Mouse (Mus musculus): ENCODE results near the gene Slc12a6. TPM values are rescaled to one million over a fixed set of nuclear protein-coding genes. Genes with fewer than 3 reads are reported as not detected.

Gene Slc12a6
- 15.6 and 16.5 TPM in 2 replicates for polyA plus RNA-seq (2014; fragmentation: Nextera tagmentation; extraction: Ambion mirVana)

DNA sequence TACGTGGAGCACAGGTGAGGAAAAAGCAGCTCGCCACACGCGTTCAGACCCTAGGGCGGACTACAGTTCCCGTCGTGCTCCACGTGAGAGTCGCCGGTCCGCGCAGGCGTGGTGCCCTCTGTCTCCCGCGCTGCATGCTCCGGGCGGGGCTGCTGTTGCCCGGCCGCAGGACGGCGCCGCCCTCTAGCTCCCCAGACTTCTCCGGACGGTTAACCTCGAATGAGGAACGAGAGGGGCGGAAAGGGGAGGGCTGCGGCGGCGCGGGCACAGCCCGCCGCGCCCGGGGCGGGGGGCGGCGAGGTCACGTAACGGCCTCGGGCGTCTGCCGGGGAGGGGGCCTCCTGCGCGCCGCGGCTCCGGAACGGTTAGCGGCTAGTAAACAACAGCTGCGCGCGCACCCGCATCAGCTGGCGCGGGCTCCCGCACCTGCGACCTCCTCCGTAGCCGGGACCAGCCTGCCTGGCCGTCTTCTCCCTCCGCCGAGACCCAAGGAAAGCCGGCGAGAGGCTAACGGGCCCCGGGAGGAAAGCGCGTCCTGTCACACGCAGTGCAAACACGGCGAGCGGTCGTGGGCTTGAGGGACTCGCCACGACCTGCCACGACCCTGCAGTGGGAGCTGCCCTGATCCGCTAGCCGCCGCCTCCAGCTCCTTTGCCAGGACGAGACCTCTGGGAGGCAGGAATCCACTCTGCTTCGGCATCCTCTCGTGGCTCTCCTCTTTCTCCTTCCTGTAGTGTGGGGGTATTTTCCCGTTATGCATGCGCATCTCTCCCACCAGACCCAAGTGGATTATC, at the start of gene Slc12a6:
TSS of gene Slc12a6 (plus strand) at position 378 of the 794 bp plus-strand sequence.
- DNase-seq (ENCODE audit: low spot score) (peak; percentile 95), ATAC-seq (ENCODE audit: low read depth) (peak; percentile 97)
- peak within 1 kb of the TSS; percentile 81 for H3K4me3 ChIP-seq (ENCODE audit: low read depth, low read length)
- peak within 1 kb of the TSS; percentile 84 for H3K9ac ChIP-seq (ENCODE audit: low read depth, low read length)
- H3K36me3 ChIP-seq (ENCODE audit: control insufficient read depth, insufficient read depth, low read length): 0 out of 2 replicates have a peak, but pooled peaks cover 3% of the 10 kb centered on the region
- H3K27ac ChIP-seq (replicated peaks; ENCODE audit: low read depth, low read length): peak within 1 kb of the TSS; percentile 85
- H3K4me1 ChIP-seq (ENCODE audit: control insufficient read depth, insufficient read depth, low read length): peaks cover 18% of the 10 kb centered on the region
- WGBS: under 1% methylated on average over 44 of the region's 85 CpGs
- H3K4me2 ChIP-seq (ENCODE audit: low read depth, low read length): peak within 1 kb of the TSS; percentile 65
- H3K9me3 ChIP-seq (ENCODE audit: control insufficient read depth, low read length): no peaks in the 10 kb centered on the region
- H3K27me3 ChIP-seq (replicated peaks; ENCODE audit: control insufficient read depth, insufficient read depth, low read length): no peaks in the 10 kb centered on the region

DNA sequence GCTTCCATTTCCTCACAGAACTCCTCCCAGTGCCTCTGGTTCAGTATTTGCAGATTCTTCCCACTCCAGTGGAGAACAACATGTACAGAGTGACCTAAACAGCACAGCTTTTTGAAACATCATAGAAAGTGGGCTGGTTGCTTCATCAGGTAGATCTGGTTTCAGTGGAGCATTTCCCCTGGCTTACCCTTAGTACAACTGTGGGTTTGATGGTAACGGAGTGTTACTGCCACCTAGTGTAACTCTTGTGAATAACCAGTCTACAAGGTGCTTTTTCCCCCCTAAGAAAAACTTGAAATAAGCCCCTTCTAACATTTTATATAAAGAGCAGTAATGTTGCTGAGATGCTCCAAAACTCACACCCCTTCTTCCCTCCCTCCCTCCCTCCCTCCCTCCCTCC, 49.6 kb upstream of the Slc12a6 start:
- H3K9ac ChIP-seq (ENCODE audit: low read depth, low read length): no peak overlapping the region
- no peaks in the 10 kb centered on the region for H3K27me3 ChIP-seq (replicated peaks; ENCODE audit: control insufficient read depth, insufficient read depth, low read length)
- H3K9me3 ChIP-seq (ENCODE audit: control insufficient read depth, low read length): no peaks in the 10 kb centered on the region
- H3K36me3 ChIP-seq (ENCODE audit: control insufficient read depth, insufficient read depth, low read length): no peaks in the 10 kb centered on the region
- no peak overlapping the region for H3K4me2 ChIP-seq (ENCODE audit: low read depth, low read length)
- no peak overlapping the region for H3K4me3 ChIP-seq (ENCODE audit: low read depth, low read length)
- H3K27ac ChIP-seq (replicated peaks; ENCODE audit: low read depth, low read length): no peak overlapping the region
- ATAC-seq (ENCODE audit: low read depth): peak; percentile 85
- H3K4me1 ChIP-seq (ENCODE audit: control insufficient read depth, insufficient read depth, low read length): no peaks in the 10 kb centered on the region
- peak; percentile 72 for DNase-seq (ENCODE audit: low spot score)
- WGBS: 12% methylated on average over 1 of the region's 1 CpGs

DNA sequence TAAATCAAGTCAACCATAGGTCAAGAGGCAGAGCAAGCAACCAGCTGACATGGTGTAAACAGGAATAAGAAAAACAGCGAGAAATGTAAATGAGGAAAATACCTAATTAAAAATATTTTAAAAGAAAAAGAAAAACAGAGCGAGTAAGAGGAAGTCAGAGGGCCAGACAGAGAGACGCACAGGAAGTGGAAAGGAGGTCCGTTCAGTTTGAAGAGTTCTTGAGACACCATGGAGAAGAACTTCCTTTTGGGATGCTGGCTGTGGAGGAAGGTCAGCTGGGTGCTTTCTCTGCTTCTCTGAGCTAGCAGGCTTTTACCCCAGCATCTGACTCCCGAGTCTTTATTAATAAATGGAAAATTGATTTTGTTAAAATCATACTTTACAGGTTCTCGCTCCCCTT, 48.0 kb upstream of the Slc12a6 start:
- H3K27me3 ChIP-seq (replicated peaks; ENCODE audit: control insufficient read depth, insufficient read depth, low read length): no peaks in the 10 kb centered on the region
- no peaks in the 10 kb centered on the region for H3K36me3 ChIP-seq (ENCODE audit: control insufficient read depth, insufficient read depth, low read length)
- ATAC-seq (ENCODE audit: low read depth): no peak
- no peak overlapping the region for H3K4me3 ChIP-seq (ENCODE audit: low read depth, low read length)
- DNase-seq (ENCODE audit: low spot score): no peak
- H3K9me3 ChIP-seq (ENCODE audit: control insufficient read depth, low read length): no peaks in the 10 kb centered on the region
- WGBS: 72% methylated on average over 6 of the region's 6 CpGs
- H3K9ac ChIP-seq (ENCODE audit: low read depth, low read length): no peak overlapping the region
- no peak overlapping the region for H3K27ac ChIP-seq (replicated peaks; ENCODE audit: low read depth, low read length)
- no peaks in the 10 kb centered on the region for H3K4me1 ChIP-seq (ENCODE audit: control insufficient read depth, insufficient read depth, low read length)
- no peak overlapping the region for H3K4me2 ChIP-seq (ENCODE audit: low read depth, low read length)

DNA sequence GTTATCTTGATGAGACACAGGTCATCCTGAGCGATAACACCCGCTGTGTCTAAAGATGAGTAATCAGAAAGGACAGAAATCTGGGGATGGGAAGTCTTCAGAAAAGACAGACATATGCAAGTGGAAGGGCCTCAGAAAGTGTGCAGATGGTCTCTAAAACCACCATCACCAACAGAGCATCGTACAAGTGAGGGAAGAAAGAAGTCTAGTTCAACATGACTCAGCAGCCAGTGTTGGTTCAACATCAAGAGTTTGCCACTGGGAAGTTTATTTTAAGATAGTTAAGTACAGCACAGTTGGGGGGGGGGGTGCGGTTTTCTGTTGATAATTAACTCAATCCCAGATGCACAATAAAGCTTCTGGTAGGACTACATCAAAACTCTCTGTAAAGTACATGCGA, 44.7 kb upstream of the Slc12a6 start:
- Histone ChIP-seq H3K27ac (replicated peaks; ENCODE audit: low read depth, low read length) (no peak overlapping the region), H3K9ac (ENCODE audit: low read depth, low read length) (no peak overlapping the region), H3K9me3 (ENCODE audit: control insufficient read depth, low read length) (no peaks in the 10 kb centered on the region), H3K36me3 (ENCODE audit: control insufficient read depth, insufficient read depth, low read length) (no peaks in the 10 kb centered on the region), H3K4me1 (ENCODE audit: control insufficient read depth, insufficient read depth, low read length) (no peaks in the 10 kb centered on the region), H3K27me3 (replicated peaks; ENCODE audit: control insufficient read depth, insufficient read depth, low read length) (no peaks in the 10 kb centered on the region), H3K4me3 (ENCODE audit: low read depth, low read length) (no peak overlapping the region), H3K4me2 (ENCODE audit: low read depth, low read length) (no peak overlapping the region)
- DNase-seq (ENCODE audit: low spot score) (no peak), ATAC-seq (ENCODE audit: low read depth) (no peak)
- 84% methylated on average over 5 of the region's 5 CpGs for WGBS

- Histone ChIP-seq H3K4me2 (ENCODE audit: low read depth, low read length) (no peak overlapping the region), H3K27me3 (replicated peaks; ENCODE audit: control insufficient read depth, insufficient read depth, low read length) (no peaks in the 10 kb centered on the region), H3K4me3 (ENCODE audit: low read depth, low read length) (no peak overlapping the region), H3K36me3 (ENCODE audit: control insufficient read depth, insufficient read depth, low read length) (no peaks in the 10 kb centered on the region), H3K27ac (replicated peaks; ENCODE audit: low read depth, low read length) (no peak overlapping the region), H3K9ac (ENCODE audit: low read depth, low read length) (no peak overlapping the region), H3K4me1 (ENCODE audit: control insufficient read depth, insufficient read depth, low read length) (no peaks in the 10 kb centered on the region), H3K9me3 (ENCODE audit: control insufficient read depth, low read length) (no peaks in the 10 kb centered on the region)
- 77% methylated on average over 5 of the region's 5 CpGs for WGBS
- no peak for DNase-seq (ENCODE audit: low spot score)
- ATAC-seq (ENCODE audit: low read depth): no peak
These were observed 43.0 kb upstream of the Slc12a6 start for GRCm38 (mm10) chr2:112222607-112223006.

- H3K4me3 ChIP-seq (ENCODE audit: low read depth, low read length): no peak overlapping the region
- H3K27ac ChIP-seq (replicated peaks; ENCODE audit: low read depth, low read length): no peak overlapping the region
- 55% methylated on average over 4 of the region's 4 CpGs for WGBS
- no peak for ATAC-seq (ENCODE audit: low read depth)
- no peaks in the 10 kb centered on the region for H3K36me3 ChIP-seq (ENCODE audit: control insufficient read depth, insufficient read depth, low read length)
- H3K4me1 ChIP-seq (ENCODE audit: control insufficient read depth, insufficient read depth, low read length): no peaks in the 10 kb centered on the region
- no peak overlapping the region for H3K4me2 ChIP-seq (ENCODE audit: low read depth, low read length)
- H3K27me3 ChIP-seq (replicated peaks; ENCODE audit: control insufficient read depth, insufficient read depth, low read length): no peaks in the 10 kb centered on the region
- DNase-seq (ENCODE audit: low spot score): no peak
- no peaks in the 10 kb centered on the region for H3K9me3 ChIP-seq (ENCODE audit: control insufficient read depth, low read length)
- H3K9ac ChIP-seq (ENCODE audit: low read depth, low read length): no peak overlapping the region
These were observed 41.3 kb upstream of the Slc12a6 start for GRCm38 (mm10) chr2:112224356-112224755.

DNA sequence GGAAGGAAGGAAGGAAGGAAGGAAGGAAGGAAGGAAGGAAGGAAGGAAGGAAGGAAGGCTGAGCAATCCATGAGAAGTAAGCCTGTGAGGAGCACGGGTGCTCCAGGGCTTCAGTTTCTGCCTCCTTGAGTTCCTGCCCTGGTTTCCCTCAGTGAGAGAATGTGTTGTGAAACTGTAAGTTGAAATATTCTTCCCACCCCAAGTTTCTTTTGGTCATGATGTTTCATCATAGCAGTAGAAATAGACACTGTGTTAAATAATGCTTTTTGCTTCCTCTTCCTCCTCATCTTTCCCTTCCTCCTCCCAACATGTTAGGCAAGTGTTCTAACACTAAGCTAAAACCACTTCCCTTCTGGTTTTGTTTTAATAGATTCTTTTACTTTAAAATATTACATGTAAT, 33.0 kb upstream of the Slc12a6 start:
- no peak overlapping the region for H3K4me2 ChIP-seq (ENCODE audit: low read depth, low read length)
- WGBS: 90% methylated on average over 1 of the region's 1 CpGs
- ATAC-seq (ENCODE audit: low read depth) (no peak), DNase-seq (ENCODE audit: low spot score) (no peak)
- no peak overlapping the region for H3K4me3 ChIP-seq (ENCODE audit: low read depth, low read length)
- no peak overlapping the region for H3K9ac ChIP-seq (ENCODE audit: low read depth, low read length)
- no peaks in the 10 kb centered on the region for H3K9me3 ChIP-seq (ENCODE audit: control insufficient read depth, low read length)
- no peaks in the 10 kb centered on the region for H3K27me3 ChIP-seq (replicated peaks; ENCODE audit: control insufficient read depth, insufficient read depth, low read length)
- no peak overlapping the region for H3K27ac ChIP-seq (replicated peaks; ENCODE audit: low read depth, low read length)
- H3K36me3 ChIP-seq (ENCODE audit: control insufficient read depth, insufficient read depth, low read length): no peaks in the 10 kb centered on the region
- H3K4me1 ChIP-seq (ENCODE audit: control insufficient read depth, insufficient read depth, low read length): no peaks in the 10 kb centered on the region

- Histone ChIP-seq H3K36me3 (ENCODE audit: control insufficient read depth, insufficient read depth, low read length) (no peaks in the 10 kb centered on the region), H3K4me2 (ENCODE audit: low read depth, low read length) (no peak overlapping the region), H3K9me3 (ENCODE audit: control insufficient read depth, low read length) (no peaks in the 10 kb centered on the region), H3K27me3 (replicated peaks; ENCODE audit: control insufficient read depth, insufficient read depth, low read length) (no peaks in the 10 kb centered on the region), H3K27ac (replicated peaks; ENCODE audit: low read depth, low read length) (no peak overlapping the region), H3K4me1 (ENCODE audit: control insufficient read depth, insufficient read depth, low read length) (peaks cover 5% of the 10 kb centered on the region; the same call in 1 of the 2 replicates), H3K9ac (ENCODE audit: low read depth, low read length) (no peak overlapping the region), H3K4me3 (ENCODE audit: low read depth, low read length) (no peak overlapping the region)
- DNase-seq (ENCODE audit: low spot score): no peak
- WGBS: 84% methylated on average over 2 of the region's 2 CpGs
- no peak for ATAC-seq (ENCODE audit: low read depth)
These were observed 29.0 kb upstream of the Slc12a6 start for GRCm38 (mm10) chr2:112236620-112237019.

DNA sequence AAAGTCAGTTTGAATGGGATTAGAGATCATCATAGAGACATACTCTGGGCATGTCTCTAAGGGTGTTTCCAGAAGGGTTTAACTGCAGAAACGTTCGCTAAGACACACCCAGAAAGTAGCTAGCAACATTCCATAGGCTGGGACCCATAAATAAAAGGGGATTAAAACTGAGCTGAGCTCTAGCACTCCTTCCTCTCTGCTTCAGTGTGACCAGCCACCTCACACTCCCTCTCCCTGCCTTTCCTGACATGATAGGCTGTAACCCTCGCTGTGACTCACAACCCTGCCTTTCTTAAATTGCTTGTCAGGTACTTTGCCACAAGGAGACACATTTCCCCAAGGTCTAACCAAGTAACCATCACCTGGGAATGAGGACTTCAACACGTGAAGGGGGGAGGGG, 27.6 kb upstream of the Slc12a6 start:
- H3K27me3 ChIP-seq (replicated peaks; ENCODE audit: control insufficient read depth, insufficient read depth, low read length): no peaks in the 10 kb centered on the region
- no peak overlapping the region for H3K4me2 ChIP-seq (ENCODE audit: low read depth, low read length)
- H3K9me3 ChIP-seq (ENCODE audit: control insufficient read depth, low read length): no peaks in the 10 kb centered on the region
- H3K4me3 ChIP-seq (ENCODE audit: low read depth, low read length): no peak overlapping the region
- H3K27ac ChIP-seq (replicated peaks; ENCODE audit: low read depth, low read length): no peak overlapping the region
- 5% methylated on average over 4 of the region's 4 CpGs for WGBS
- ATAC-seq (ENCODE audit: low read depth): no peak
- no peaks in the 10 kb centered on the region for H3K36me3 ChIP-seq (ENCODE audit: control insufficient read depth, insufficient read depth, low read length)
- H3K9ac ChIP-seq (ENCODE audit: low read depth, low read length): no peak overlapping the region
- H3K4me1 ChIP-seq (ENCODE audit: control insufficient read depth, insufficient read depth, low read length): peaks cover 5% of the 10 kb centered on the region; the same call in 1 of the 2 replicates
- DNase-seq (ENCODE audit: low spot score): peak; percentile 26

Data from embryonic facial prominence, embryonic 14.5 days (tissue).